Mouse (Mus musculus) heart, postnatal 36 days (tissue): Measurements from ENCODE around the gene March4. TPM values are rescaled to one million over a fixed set of nuclear protein-coding genes. Genes with fewer than 3 reads are reported as not detected.

Experiments
- DNase-seq, 2 experiments: peaks; one replicate each; pipeline ENCODE4 v3.0.0; 2021 to 2022
- intact Hi-C: fragments of 180-260 bp; cut with DNase I; formaldehyde crosslinking; loops from one replicate; pipeline ENCODE4 v1.15.1; 2025
- total RNA-seq, 2 experiments: library from RNA; stranded (reverse); gene quantifications; 2 replicates each; pipeline ENCODE4 v1.2.3; 2021

The March4 gene
- total RNA-seq, 2 experiments from 2014 or later: not detected

GRCm38 (mm10) chr1:72532926-72533325, 3.8 kb downstream of the March4 start:
- DNase-seq: no peak
- intact Hi-C loops: no loop called here

- intact Hi-C loops: no loop called here
- DNase-seq: no peak
These were observed 6.1 kb downstream of the March4 start for GRCm38 (mm10) chr1:72530516-72531196.

GRCm38 (mm10) chr1:72529192-72529591, 7.5 kb downstream of the March4 start:
- intact Hi-C loops: no loop called here
- DNase-seq: no peak

- intact Hi-C loops: no loop called here
- no peak for DNase-seq
These were observed 13.1 kb downstream of the March4 start for GRCm38 (mm10) chr1:72523601-72524000.

- no peak for DNase-seq
- intact Hi-C loops: no loop called here
These were observed 25.8 kb downstream of the March4 start for GRCm38 (mm10) chr1:72510778-72511520.

GRCm38 (mm10) chr1:72509551-72509950, 27.2 kb downstream of the March4 start:
- intact Hi-C loops: no loop called here
- DNase-seq: no peak

- no peak for DNase-seq
- intact Hi-C loops: no loop called here
These were observed 29.1 kb downstream of the March4 start for GRCm38 (mm10) chr1:72507670-72508069.

- intact Hi-C loops: no loop called here
These were observed 30.5 kb downstream of the March4 start for GRCm38 (mm10) chr1:72506202-72506601.

GRCm38 (mm10) chr1:72497609-72498008, 39.1 kb downstream of the March4 start:
- intact Hi-C loops: no loop called here
- no peak for DNase-seq

More at GRCm38 (mm10) chr1:72506202-72506601, 30.5 kb downstream of the March4 start:
- no peak for DNase-seq

GRCm38 (mm10) chr1:72493454-72493853, 43.3 kb downstream of the March4 start:
- intact Hi-C loops: no loop called here
- DNase-seq: no peak

GRCm38 (mm10) chr1:72492666-72493065, 44.1 kb downstream of the March4 start:
- intact Hi-C loops: no loop called here
- no peak for DNase-seq

GRCm38 (mm10) chr1:72491307-72491706, 45.4 kb downstream of the March4 start:
- intact Hi-C loops: no loop called here
- DNase-seq: no peak

- DNase-seq: no peak
- intact Hi-C loops: no loop called here
These were observed 45.9 kb downstream of the March4 start for GRCm38 (mm10) chr1:72490801-72491200.

GRCm38 (mm10) chr1:72490193-72490592, 46.5 kb downstream of the March4 start:
- intact Hi-C loops: no loop called here
- DNase-seq: no peak

- no peak for DNase-seq
- intact Hi-C loops: no loop called here
These were observed 60.1 kb downstream of the March4 start for GRCm38 (mm10) chr1:72476594-72476993.

GRCm38 (mm10) chr1:72469075-72469474, 67.7 kb downstream of the March4 start:
- DNase-seq: no peak
- intact Hi-C loops: no loop called here

GRCm38 (mm10) chr1:72468466-72469003, 68.2 kb downstream of the March4 start:
- intact Hi-C loops: no loop called here
- no peak for DNase-seq

GRCm38 (mm10) chr1:72464926-72465583, 71.7 kb downstream of the March4 start:
- intact Hi-C loops: no loop called here
- no peak for DNase-seq

- DNase-seq: peak; percentile 6 to 10
These were observed 74.2 kb downstream of the March4 start for GRCm38 (mm10) chr1:72462516-72462915.

GRCm38 (mm10) chr1:72457652-72458051, 79.1 kb downstream of the March4 start:
- intact Hi-C loops: no loop called here
- no peak for DNase-seq

More at GRCm38 (mm10) chr1:72462516-72462915, 74.2 kb downstream of the March4 start:
- intact Hi-C loops: no loop called here

- no peak for DNase-seq
These were observed 80.8 kb downstream of the March4 start for GRCm38 (mm10) chr1:72455923-72456322.

More at GRCm38 (mm10) chr1:72455923-72456322, 80.8 kb downstream of the March4 start:
- intact Hi-C loops: no loop called here
